Mouse (Mus musculus) CH12.LX (cell line): ENCODE data around the gene Nfia.

Experiments
- CTCF ChIP-seq, 2 experiments: IDR thresholded peaks in 1 of 2; conservative IDR thresholded peaks in 1 of 2; 2 replicates each; pipeline ENCODE4 v1.5.1; 2011 to 2012; ENCODE audit warnings: low read depth in 2 of 2, low read length in 2 of 2, improper control_type of control experiment in 1 of 2, inconsistent platforms in 1 of 2, mild to moderate bottlenecking in 1 of 2, moderate library complexity in 1 of 2
- GABPA ChIP-seq: IDR thresholded peaks from 2 replicates; pipeline ENCODE4 v1.6.1; 2012; ENCODE audit warnings: low read depth, low read length, improper control_type of control experiment, inconsistent platforms; ENCODE audit not compliant: insufficient replicate concordance
- MXI1 ChIP-seq: IDR thresholded peaks from 2 replicates; pipeline ENCODE4 v1.6.1; 2011; ENCODE audit warnings: mild to moderate bottlenecking, low read depth, low read length, improper control_type of control experiment

DNA sequence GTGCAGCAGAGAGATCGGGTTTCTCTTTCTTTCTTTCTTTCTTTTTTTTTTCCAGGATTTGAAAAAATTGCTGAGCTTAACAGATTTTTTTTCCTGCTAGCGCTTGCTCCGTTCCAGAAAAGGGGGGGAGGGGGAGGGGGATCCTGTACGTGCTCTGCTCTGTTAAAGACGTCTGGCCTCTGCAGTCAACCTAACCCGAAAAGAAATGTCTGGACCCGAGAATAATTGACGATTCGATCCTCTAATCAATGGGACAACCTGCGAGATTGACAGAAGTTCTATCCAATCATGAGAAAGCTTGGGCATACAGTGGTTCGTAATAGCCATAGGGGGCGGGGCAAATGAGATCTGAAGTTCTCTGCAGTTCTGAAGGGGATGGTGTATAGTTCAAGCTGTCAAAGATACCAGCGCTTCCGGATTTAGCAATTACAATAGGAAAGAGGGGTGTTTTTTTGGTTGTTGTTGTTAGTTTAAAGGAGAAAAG is 618 bp downstream of the Nfia start:
- TF ChIP-seq CTCF (conservative IDR thresholded peaks at IDR 0.05 in 1 of 2, IDR thresholded peaks at IDR 0.05 in 1 of 2; ENCODE audit: low read depth in 2 of 2, low read length in 2 of 2) (no peak), GABPA (no peak), MXI1 (no peak)
